1 mouse cellular context compared by ENCODE assay signal in the genomic region with DNA sequence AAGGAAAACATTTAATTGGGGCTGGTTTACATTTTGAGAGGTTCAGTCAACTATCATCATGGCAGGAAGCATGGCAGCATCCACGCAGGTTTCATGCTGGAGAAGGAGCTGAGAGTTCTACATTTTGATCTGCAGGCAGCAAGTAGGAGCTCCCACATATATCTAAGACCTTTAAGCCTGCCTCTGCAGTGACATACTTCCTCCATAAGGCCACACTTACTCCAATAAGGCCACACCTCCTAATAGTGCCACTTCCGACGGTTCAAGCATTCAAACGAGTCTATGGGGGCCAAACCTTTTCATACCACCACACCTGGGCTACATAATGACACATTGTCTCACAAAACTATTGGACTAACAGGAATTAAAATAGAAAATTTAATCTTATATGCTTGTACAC.
TF ChIP-seq lines count a peak whose summit lies in the region.

No protein-coding gene starts in this region.

TF ChIP-seq in CH12.LX, 34 proteins besides CTCF, POLR2A, EP300 and RAD21 (continued from another document):
- TF ChIP-seq PAX5 (IDR thresholded peaks at IDR 0.05; ENCODE audit: low read length) = no peak
- no peak for TF ChIP-seq ZKSCAN1 (IDR thresholded peaks at IDR 0.05; ENCODE audit: borderline replicate concordance, low read depth, low read length)
- no peak for TF ChIP-seq IRF4 (IDR thresholded peaks at IDR 0.05; ENCODE audit: low read depth, low read length)
